Comparison of ENCODE assay signal across 8 mouse cellular contexts in genomic region chr6:147475727-147476613, GRCm38 (mm10). TPM values are rescaled to one million over a fixed set of nuclear protein-coding genes. Genes with fewer than 3 reads are reported as not detected.
DNase-seq lines count a peak whose midpoint lies in the region; ATAC-seq and TF ChIP-seq lines count a peak whose summit lies in the region.

Gene Ccdc91, plus strand, starts transcription at chr6:147475828.

- peaks cover 4% of the 10 kb centered on the region for H3K36me3 ChIP-seq in G1E (replicated peaks)
- H3K36me3 ChIP-seq in lung, embryonic 16.5 days (ENCODE audit: control insufficient read depth, insufficient read depth, low read length), result no peaks in the 10 kb centered on the region

- peak within 1 kb of the TSS; percentile 89 for H3K27ac ChIP-seq in lung, embryonic 16.5 days (ENCODE audit: low read length)

- no peak for TF ChIP-seq CTCF in G1E (IDR thresholded peaks at IDR 0.05; ENCODE audit: low read depth, low read length)

- H3K4me1 ChIP-seq in G1E (ENCODE audit: insufficient read depth, low read depth, low read length), result peaks cover 19% of the 10 kb centered on the region
- peaks cover 8% of the 10 kb centered on the region for H3K4me1 ChIP-seq in lung, embryonic 16.5 days (replicated peaks; ENCODE audit: control insufficient read depth, insufficient read depth, low read length)

- WGBS in lung, embryonic 16.5 days, result under 1% methylated on average over 78 of the region's 78 CpGs

- H3K27me3 ChIP-seq in G1E (ENCODE audit: insufficient read depth, low read length), result 0 out of 2 replicates have a peak, but pooled peaks cover 3% of the 10 kb centered on the region
- H3K27me3 ChIP-seq in lung, embryonic 16.5 days (ENCODE audit: control insufficient read depth, insufficient read depth, low read depth, low read length), result no peaks in the 10 kb centered on the region

- H3K4me2 ChIP-seq in lung, embryonic 16.5 days (ENCODE audit: low read depth, low read length), result peak within 1 kb of the TSS; percentile 87

- ATAC-seq in G1E (ENCODE audit: extremely low read depth, insufficient number of reproducible peaks, low FRiP score, poor library complexity, severe bottlenecking), result peak; percentile 92
- peak; percentile 87 to 91 for ATAC-seq in hematopoietic stem cell, adult 5-6 weeks (replicated peaks in 1 of 2; ENCODE audit: insufficient read depth in 1 of 2, low FRiP score in 2 of 2, low TSS enrichment in 1 of 2, low read depth in 1 of 2, poor library complexity in 2 of 2, severe bottlenecking in 2 of 2)
- ATAC-seq in lung, embryonic 16.5 days (ENCODE audit: low read depth), result peak; percentile 97

- peak; percentile 81 for DNase-seq in G1E (ENCODE audit: low spot score)
- DNase-seq in cerebellum, adult 8-10 months, result peak; percentile 93
- DNase-seq in forelimb bud, embryonic 11.5 days (ENCODE audit: low read depth, low spot score), result peak; percentile 89
- peak; percentile 75 for DNase-seq in layer of hippocampus, adult 9-10 months (ENCODE audit: low spot score)
- DNase-seq in ovary, postnatal 10 days (ENCODE audit: low spot score), result peak; percentile 85
- peak; percentile 68 to 80 for DNase-seq in thymus, postnatal 10 days (ENCODE audit: low spot score in 2 of 2)

- H3K4me3 ChIP-seq in G1E (ENCODE audit: low read depth, low read length), result peak within 1 kb of the TSS; percentile 91
- H3K4me3 ChIP-seq in lung, embryonic 16.5 days (ENCODE audit: low read length), result peak within 1 kb of the TSS; percentile 78

- peak within 1 kb of the TSS; percentile 86 for H3K9ac ChIP-seq in lung, embryonic 16.5 days (ENCODE audit: low read length)

- H3K9me3 ChIP-seq in G1E (replicated peaks), result no peaks in the 10 kb centered on the region
- no peaks in the 10 kb centered on the region for H3K9me3 ChIP-seq in lung, embryonic 16.5 days (ENCODE audit: control insufficient read depth, low read length)

RNA-seq across cellular contexts. Expression of gene Ccdc91, which starts in this region (rescaled TPM):
- total RNA-seq in G1E (2014; fragmentation: Nextera tagmentation) (14.4 and 15.1 TPM in 2 replicates), G1E (2017) (51.4 and 52.8 TPM in 2 replicates)
- polyA plus RNA-seq in G1E (2012), result 21.1 and 22.6 TPM in 2 replicates
- 50.5 and 51.2 TPM in 2 replicates for total RNA-seq in hematopoietic stem cell, adult 5-6 weeks (2017)
- polyA plus RNA-seq in lung, embryonic 16.5 days (2015; fragmentation: Nextera tagmentation; extraction: Ambion mirVana), result 25.1 and 27.0 TPM in 2 replicates

Comparison
In these comparisons a context has a peak if more than half of its experiments do, and no peak if none do; other contexts are left out.
1. Peak in every context shown above with its lines: DNase-seq, ATAC-seq, H3K4me3 ChIP-seq and H3K27ac ChIP-seq.